In genomic region chr1:72253881-72254491, GRCm38 (mm10) we compare ENCODE assay signal across 8 mouse cellular contexts. TPM values are rescaled to one million over a fixed set of nuclear protein-coding genes. Genes with fewer than 3 reads are reported as not detected.
DNase-seq lines count a peak whose midpoint lies in the region; ATAC-seq and TF ChIP-seq lines count a peak whose summit lies in the region.

No protein-coding gene starts in this region.

- H3K4me3 ChIP-seq in kidney, embryonic 15.5 days (replicated peaks): peak overlapping the region; percentile 47
- peak overlapping the region; percentile 48; the same call in 1 of the 2 replicates for H3K4me3 ChIP-seq in cortical plate, adult 2 months (ENCODE audit: insufficient read depth, low read length)
- peak overlapping the region; percentile 40 for H3K4me3 ChIP-seq in intestine, embryonic 15.5 days (replicated peaks)
- H3K4me3 ChIP-seq in midbrain, embryonic 15.5 days: peak overlapping the region; percentile 48

- no peak for TF ChIP-seq CTCF in cortical plate, adult 2 months (IDR thresholded peaks at IDR 0.05; ENCODE audit: extremely low read depth, insufficient read depth, low read length)

- no peak for DNase-seq in kidney, postnatal 36 days
- peak; percentile 69 for DNase-seq in ES-CJ7 (ENCODE audit: low read depth, low spot score)
- no peak for DNase-seq in spleen, postnatal 4 days (ENCODE audit: low spot score in 2 of 2)
- DNase-seq in urinary bladder, postnatal 10 days (ENCODE audit: low spot score): no peak

- no peak overlapping the region for H3K9ac ChIP-seq in kidney, embryonic 15.5 days
- H3K9ac ChIP-seq in intestine, embryonic 15.5 days: no peak overlapping the region
- H3K9ac ChIP-seq in midbrain, embryonic 15.5 days: no peak overlapping the region

- H3K9me3 ChIP-seq in kidney, embryonic 15.5 days (replicated peaks): no peaks in the 10 kb centered on the region
- H3K9me3 ChIP-seq in intestine, embryonic 15.5 days: no peaks in the 10 kb centered on the region
- H3K9me3 ChIP-seq in midbrain, embryonic 15.5 days: no peaks in the 10 kb centered on the region

- peaks cover 22% of the 10 kb centered on the region for H3K4me1 ChIP-seq in kidney, embryonic 15.5 days
- H3K4me1 ChIP-seq in cortical plate, adult 2 months (ENCODE audit: control insufficient read depth, insufficient read depth, low read length): no peaks in the 10 kb centered on the region; the same call in 1 of the 2 replicates
- peaks cover 3% of the 10 kb centered on the region for H3K4me1 ChIP-seq in intestine, embryonic 15.5 days (replicated peaks)
- peaks cover 20% of the 10 kb centered on the region for H3K4me1 ChIP-seq in midbrain, embryonic 15.5 days

- H3K27ac ChIP-seq in kidney, embryonic 15.5 days: peak overlapping the region; percentile 97; the same call in 1 of the 2 replicates
- no peak overlapping the region for H3K27ac ChIP-seq in cortical plate, adult 2 months (ENCODE audit: insufficient read depth, low read length)
- H3K27ac ChIP-seq in intestine, embryonic 15.5 days: peak overlapping the region; percentile 91; the same call in 1 of the 2 replicates
- H3K27ac ChIP-seq in midbrain, embryonic 15.5 days: peak overlapping the region; percentile 16; the same call in 1 of the 2 replicates

- H3K36me3 ChIP-seq in kidney, embryonic 15.5 days: no peaks in the 10 kb centered on the region
- no peaks in the 10 kb centered on the region for H3K36me3 ChIP-seq in intestine, embryonic 15.5 days
- no peaks in the 10 kb centered on the region for H3K36me3 ChIP-seq in midbrain, embryonic 15.5 days (replicated peaks)

- no peak for TF ChIP-seq POLR2A in cortical plate, adult 2 months (IDR thresholded peaks at IDR 0.05; ENCODE audit: extremely low read depth, insufficient read depth, low read length)

- 30% methylated on average over 11 of the region's 11 CpGs for WGBS in kidney, embryonic 15.5 days
- WGBS in intestine, embryonic 15.5 days: 28% methylated on average over 11 of the region's 11 CpGs
- 39% methylated on average over 11 of the region's 11 CpGs for WGBS in midbrain, embryonic 15.5 days

- no peaks in the 10 kb centered on the region for H3K27me3 ChIP-seq in kidney, embryonic 15.5 days
- H3K27me3 ChIP-seq in intestine, embryonic 15.5 days (replicated peaks): no peaks in the 10 kb centered on the region
- H3K27me3 ChIP-seq in midbrain, embryonic 15.5 days (replicated peaks): no peaks in the 10 kb centered on the region

- no peak for ATAC-seq in kidney, embryonic 15.5 days (replicated peaks; ENCODE audit: low FRiP score)
- peak; percentile 18; the same call in 1 of the 2 replicates for ATAC-seq in intestine, embryonic 15.5 days
- ATAC-seq in midbrain, embryonic 15.5 days (replicated peaks): peak; percentile 31

- H3K4me2 ChIP-seq in kidney, embryonic 15.5 days: peak overlapping the region; percentile 70
- H3K4me2 ChIP-seq in intestine, embryonic 15.5 days (replicated peaks): peak overlapping the region; percentile 57
- peak overlapping the region; percentile 52 for H3K4me2 ChIP-seq in midbrain, embryonic 15.5 days

RNA-seq across cellular contexts. Expression of gene Pecr, which starts 30.1 kb away (rescaled TPM):
- 53.8 and 54.9 TPM in 2 replicates for polyA plus RNA-seq in kidney, embryonic 15.5 days (2015; fragmentation: Nextera tagmentation; extraction: Ambion mirVana)
- 7.2 and 7.4 TPM in 2 replicates for polyA plus RNA-seq in cortical plate, adult 2 months (2012; rRNA removed)
- 57.7 and 65.5 TPM in 2 replicates for polyA plus RNA-seq in intestine, embryonic 15.5 days (2015; fragmentation: Nextera tagmentation; extraction: Ambion mirVana)
- polyA plus RNA-seq in midbrain, embryonic 15.5 days (2015; fragmentation: Nextera tagmentation; extraction: Ambion mirVana): 5.7 and 5.8 TPM in 2 replicates

RNA-seq across cellular contexts. Expression of gene Tmem169, which starts 30.2 kb away (rescaled TPM):
- polyA plus RNA-seq in kidney, embryonic 15.5 days (2015; fragmentation: Nextera tagmentation; extraction: Ambion mirVana): 4.8 and 5.0 TPM in 2 replicates
- 15.9 and 18.2 TPM in 2 replicates for polyA plus RNA-seq in cortical plate, adult 2 months (2012; rRNA removed)
- 2.8 and 3.0 TPM in 2 replicates for polyA plus RNA-seq in intestine, embryonic 15.5 days (2015; fragmentation: Nextera tagmentation; extraction: Ambion mirVana)
- 37.8 and 41.1 TPM in 2 replicates for polyA plus RNA-seq in midbrain, embryonic 15.5 days (2015; fragmentation: Nextera tagmentation; extraction: Ambion mirVana)

RNA-seq across cellular contexts. Expression of gene Mreg, which starts 41.9 kb away (rescaled TPM):
- polyA plus RNA-seq in kidney, embryonic 15.5 days (2015; fragmentation: Nextera tagmentation; extraction: Ambion mirVana): 5.4 and 5.7 TPM in 2 replicates
- 3.2 and 3.8 TPM in 2 replicates for polyA plus RNA-seq in cortical plate, adult 2 months (2012; rRNA removed)
- 8.5 and 9.4 TPM in 2 replicates for polyA plus RNA-seq in intestine, embryonic 15.5 days (2015; fragmentation: Nextera tagmentation; extraction: Ambion mirVana)
- 1.7 and 2.2 TPM in 2 replicates for polyA plus RNA-seq in midbrain, embryonic 15.5 days (2015; fragmentation: Nextera tagmentation; extraction: Ambion mirVana)

RNA-seq across cellular contexts. Expression of gene Xrcc5, which starts 53.2 kb away (rescaled TPM):
- 54.5 and 59.4 TPM in 2 replicates for polyA plus RNA-seq in kidney, embryonic 15.5 days (2015; fragmentation: Nextera tagmentation; extraction: Ambion mirVana)
- 12.4 and 13.0 TPM in 2 replicates for polyA plus RNA-seq in cortical plate, adult 2 months (2012; rRNA removed)
- polyA plus RNA-seq in intestine, embryonic 15.5 days (2015; fragmentation: Nextera tagmentation; extraction: Ambion mirVana): 36.7 and 39.2 TPM in 2 replicates
- polyA plus RNA-seq in midbrain, embryonic 15.5 days (2015; fragmentation: Nextera tagmentation; extraction: Ambion mirVana): 15.4 and 16.1 TPM in 2 replicates
